Mouse (Mus musculus): ENCODE measurements around the gene Zfp541. TPM values are rescaled to one million over a fixed set of nuclear protein-coding genes. Genes with fewer than 3 reads are reported as not detected.

Gene Zfp541
- polyA plus RNA-seq, 2 experiments: 0.02 TPM; not detected in 1

GRCm38 (mm10) chr7:16055665-16056064 lies 5.9 kb upstream of the Zfp541 start:
- Histone ChIP-seq H3K27me3 (ENCODE audit: control insufficient read depth, insufficient read depth, low read length) (no peaks in the 10 kb centered on the region; the same call in 1 of the 2 replicates), H3K4me2 (ENCODE audit: low read depth) (no peak overlapping the region), H3K9ac (replicated peaks) (no peak overlapping the region), H3K4me3 (ENCODE audit: insufficient read depth in 1 of 2, low read depth in 2 of 2, low read length in 2 of 2) (no peak overlapping the region), H3K4me1 (replicated peaks; ENCODE audit: control insufficient read depth in 2 of 2, insufficient read depth in 2 of 2, low read length in 1 of 2) (peaks cover 10 to 11% of the 10 kb centered on the region in 2 experiments), H3K36me3 (replicated peaks; ENCODE audit: control insufficient read depth, insufficient read depth, low read depth) (no peaks in the 10 kb centered on the region), H3K9me3 (ENCODE audit: control insufficient read depth, low read length) (no peaks in the 10 kb centered on the region), H3K27ac (no peak overlapping the region)
- WGBS (ENCODE audit: insufficient replicate concordance): 68% methylated on average over 6 of the region's 6 CpGs
- no peak for DNase-seq (ENCODE audit: low read depth in 3 of 3, low spot score in 3 of 3)
- no peak for ATAC-seq (ENCODE audit: insufficient read depth)
- TF ChIP-seq CTCF (IDR thresholded peaks at IDR 0.05; ENCODE audit: low read depth) (no peak), EP300 (IDR thresholded peaks at IDR 0.05; ENCODE audit: low read depth) (no peak)

GRCm38 (mm10) chr7:16056459-16057135 lies 5.0 kb upstream of the Zfp541 start:
- TF ChIP-seq EP300 (IDR thresholded peaks at IDR 0.05; ENCODE audit: low read depth) (no peak), CTCF (IDR thresholded peaks at IDR 0.05; ENCODE audit: low read depth) (peak; percentile 42)
- DNase-seq (ENCODE audit: low read depth in 3 of 3, low spot score in 3 of 3): no peak
- H3K9ac ChIP-seq (replicated peaks): no peak overlapping the region

GRCm38 (mm10) chr7:16057136-16057534 lies 4.5 kb upstream of the Zfp541 start:
- peaks cover 5 to 7% of the 10 kb centered on the region in 2 experiments for H3K4me1 ChIP-seq (replicated peaks; ENCODE audit: control insufficient read depth in 2 of 2, insufficient read depth in 2 of 2, low read length in 1 of 2)

More at GRCm38 (mm10) chr7:16056459-16057135, 5.0 kb upstream of the Zfp541 start:
- no peak overlapping the region for H3K4me2 ChIP-seq (ENCODE audit: low read depth)
- H3K4me3 ChIP-seq (ENCODE audit: insufficient read depth in 1 of 2, low read depth in 2 of 2, low read length in 2 of 2): no peak overlapping the region
- peaks cover 8% of the 10 kb centered on the region for H3K27me3 ChIP-seq (ENCODE audit: control insufficient read depth, insufficient read depth, low read length)
- ATAC-seq (ENCODE audit: insufficient read depth): no peak
- no peak overlapping the region for H3K27ac ChIP-seq
- 13% methylated on average over 5 of the region's 5 CpGs for WGBS (ENCODE audit: insufficient replicate concordance)
- H3K4me1 ChIP-seq (replicated peaks; ENCODE audit: control insufficient read depth in 2 of 2, insufficient read depth in 2 of 2, low read length in 1 of 2): peaks cover 9% of the 10 kb centered on the region in 2 experiments
- no peaks in the 10 kb centered on the region for H3K36me3 ChIP-seq (replicated peaks; ENCODE audit: control insufficient read depth, insufficient read depth, low read depth)
- no peaks in the 10 kb centered on the region; the same call in 1 of the 2 replicates for H3K9me3 ChIP-seq (ENCODE audit: control insufficient read depth, low read length)

GRCm38 (mm10) chr7:16062099-16062420 lies 446 bp downstream of the Zfp541 start:
- ATAC-seq (ENCODE audit: insufficient read depth) (no peak), DNase-seq (ENCODE audit: low read depth in 3 of 3, low spot score in 3 of 3) (no peak)
- no peak overlapping the region for H3K4me2 ChIP-seq (ENCODE audit: low read depth)
- no peak overlapping the region for H3K9ac ChIP-seq (replicated peaks)
- no peak overlapping the region for H3K4me3 ChIP-seq (ENCODE audit: insufficient read depth in 1 of 2, low read depth in 2 of 2, low read length in 2 of 2)
- no peaks in the 10 kb centered on the region; the same call in 1 of the 2 replicates for H3K9me3 ChIP-seq (ENCODE audit: control insufficient read depth, low read length)
- H3K27me3 ChIP-seq (ENCODE audit: control insufficient read depth, insufficient read depth, low read length): peaks cover 9% of the 10 kb centered on the region
- 66% methylated on average over 15 of the region's 15 CpGs for WGBS (ENCODE audit: insufficient replicate concordance)
- TF ChIP-seq EP300 (IDR thresholded peaks at IDR 0.05; ENCODE audit: low read depth): no peak
- no peak for TF ChIP-seq CTCF (IDR thresholded peaks at IDR 0.05; ENCODE audit: low read depth)
- no peaks in the 10 kb centered on the region for H3K36me3 ChIP-seq (replicated peaks; ENCODE audit: control insufficient read depth, insufficient read depth, low read depth)
- no peaks in the 10 kb centered on the region for H3K4me1 ChIP-seq (replicated peaks; ENCODE audit: control insufficient read depth in 2 of 2, insufficient read depth in 2 of 2, low read length in 1 of 2)
- H3K27ac ChIP-seq: no peak overlapping the region

More at GRCm38 (mm10) chr7:16057136-16057534, 4.5 kb upstream of the Zfp541 start:
- H3K4me3 ChIP-seq (ENCODE audit: insufficient read depth in 1 of 2, low read depth in 2 of 2, low read length in 2 of 2): no peak overlapping the region
- H3K9ac ChIP-seq (replicated peaks): no peak overlapping the region
- H3K27ac ChIP-seq: no peak overlapping the region
- 27% methylated on average over 2 of the region's 2 CpGs for WGBS (ENCODE audit: insufficient replicate concordance)
- H3K36me3 ChIP-seq (replicated peaks; ENCODE audit: control insufficient read depth, insufficient read depth, low read depth): no peaks in the 10 kb centered on the region
- ATAC-seq (ENCODE audit: insufficient read depth) (no peak), DNase-seq (ENCODE audit: low read depth in 3 of 3, low spot score in 3 of 3) (no peak)
- peaks cover 9% of the 10 kb centered on the region for H3K27me3 ChIP-seq (ENCODE audit: control insufficient read depth, insufficient read depth, low read length)
- TF ChIP-seq CTCF (IDR thresholded peaks at IDR 0.05; ENCODE audit: low read depth) (no peak), EP300 (IDR thresholded peaks at IDR 0.05; ENCODE audit: low read depth) (no peak)
- H3K4me2 ChIP-seq (ENCODE audit: low read depth): no peak overlapping the region
- no peaks in the 10 kb centered on the region; the same call in 1 of the 2 replicates for H3K9me3 ChIP-seq (ENCODE audit: control insufficient read depth, low read length)

GRCm38 (mm10) chr7:16063490-16063889 lies 1.9 kb downstream of the Zfp541 start:
- Histone ChIP-seq H3K36me3 (replicated peaks; ENCODE audit: control insufficient read depth, insufficient read depth, low read depth) (no peaks in the 10 kb centered on the region), H3K9me3 (ENCODE audit: control insufficient read depth, low read length) (no peaks in the 10 kb centered on the region; the same call in 1 of the 2 replicates), H3K4me3 (ENCODE audit: insufficient read depth in 1 of 2, low read depth in 2 of 2, low read length in 2 of 2) (no peak overlapping the region), H3K27me3 (ENCODE audit: control insufficient read depth, insufficient read depth, low read length) (peaks cover 9% of the 10 kb centered on the region), H3K27ac (no peak overlapping the region), H3K4me2 (ENCODE audit: low read depth) (no peak overlapping the region), H3K9ac (replicated peaks) (no peak overlapping the region), H3K4me1 (replicated peaks; ENCODE audit: control insufficient read depth in 2 of 2, insufficient read depth in 2 of 2, low read length in 1 of 2) (no peaks in the 10 kb centered on the region)
- TF ChIP-seq EP300 (IDR thresholded peaks at IDR 0.05; ENCODE audit: low read depth) (no peak), CTCF (IDR thresholded peaks at IDR 0.05; ENCODE audit: low read depth) (peak; percentile 73)
- WGBS (ENCODE audit: insufficient replicate concordance): 35% methylated on average over 4 of the region's 4 CpGs
- DNase-seq (ENCODE audit: low read depth in 3 of 3, low spot score in 3 of 3) (no peak), ATAC-seq (ENCODE audit: insufficient read depth) (no peak)
